Mouse (Mus musculus): ENCODE measurements around the gene Ccdc57. TPM values are rescaled to one million over a fixed set of nuclear protein-coding genes. Genes with fewer than 3 reads are reported as not detected.

Gene Ccdc57
- polyA plus RNA-seq, 1 experiment from 2014 or later: 4.5 TPM

GRCm38 (mm10) chr11:120800061-120800904 lies 132.4 kb downstream of the Ccdc57 start:
- Histone ChIP-seq H3K9me3 (replicated peaks; ENCODE audit: control insufficient read depth, low read length) (no peaks in the 10 kb centered on the region), H3K27ac (replicated peaks; ENCODE audit: low read depth, low read length) (no peak overlapping the region), H3K4me1 (ENCODE audit: control insufficient read depth, insufficient read depth, low read length) (no peaks in the 10 kb centered on the region; the same call in 1 of the 2 replicates), H3K36me3 (replicated peaks; ENCODE audit: control insufficient read depth, insufficient read depth, low read depth, low read length) (no peaks in the 10 kb centered on the region), H3K27me3 (ENCODE audit: control insufficient read depth, insufficient read depth, low read length) (no peaks in the 10 kb centered on the region), H3K4me2 (ENCODE audit: low read depth, low read length) (no peak overlapping the region), H3K9ac (replicated peaks; ENCODE audit: low read length) (peak overlapping the region; percentile 37), H3K4me3 (ENCODE audit: low read depth, low read length) (no peak overlapping the region)
- DNase-seq (ENCODE audit: low spot score): peak; percentile 95
- WGBS: 13% methylated on average over 10 of the region's 10 CpGs
- peak; percentile 50; the same call in 1 of the 2 replicates for ATAC-seq (replicated peaks; ENCODE audit: insufficient number of reproducible peaks, low FRiP score, low TSS enrichment, low read depth)

- Histone ChIP-seq H3K27ac (replicated peaks; ENCODE audit: low read depth, low read length) (no peak overlapping the region), H3K27me3 (ENCODE audit: control insufficient read depth, insufficient read depth, low read length) (no peaks in the 10 kb centered on the region), H3K9ac (replicated peaks; ENCODE audit: low read length) (no peak overlapping the region), H3K4me1 (ENCODE audit: control insufficient read depth, insufficient read depth, low read length) (no peaks in the 10 kb centered on the region; the same call in 1 of the 2 replicates), H3K4me3 (ENCODE audit: low read depth, low read length) (no peak overlapping the region), H3K9me3 (replicated peaks; ENCODE audit: control insufficient read depth, low read length) (no peaks in the 10 kb centered on the region), H3K4me2 (ENCODE audit: low read depth, low read length) (no peak overlapping the region), H3K36me3 (replicated peaks; ENCODE audit: control insufficient read depth, insufficient read depth, low read depth, low read length) (no peaks in the 10 kb centered on the region)
- ATAC-seq (replicated peaks; ENCODE audit: insufficient number of reproducible peaks, low FRiP score, low TSS enrichment, low read depth) (no peak), DNase-seq (ENCODE audit: low spot score) (no peak)
- 63% methylated on average over 5 of the region's 6 CpGs for WGBS
Observed at GRCm38 (mm10) chr11:120799316-120799890, 133.3 kb downstream of the Ccdc57 start.

GRCm38 (mm10) chr11:120798244-120798643 lies 134.4 kb downstream of the Ccdc57 start:
- H3K36me3 ChIP-seq (replicated peaks; ENCODE audit: control insufficient read depth, insufficient read depth, low read depth, low read length): no peaks in the 10 kb centered on the region; the same call in 1 of the 2 replicates
- no peaks in the 10 kb centered on the region; the same call in 1 of the 2 replicates for H3K4me1 ChIP-seq (ENCODE audit: control insufficient read depth, insufficient read depth, low read length)
- no peak overlapping the region for H3K27ac ChIP-seq (replicated peaks; ENCODE audit: low read depth, low read length)
- DNase-seq (ENCODE audit: low spot score) (no peak), ATAC-seq (replicated peaks; ENCODE audit: insufficient number of reproducible peaks, low FRiP score, low TSS enrichment, low read depth) (no peak)
- 89% methylated on average over 3 of the region's 3 CpGs for WGBS
- no peak overlapping the region for H3K4me3 ChIP-seq (ENCODE audit: low read depth, low read length)
- no peaks in the 10 kb centered on the region for H3K27me3 ChIP-seq (ENCODE audit: control insufficient read depth, insufficient read depth, low read length)
- H3K9ac ChIP-seq (replicated peaks; ENCODE audit: low read length): no peak overlapping the region
- no peak overlapping the region for H3K4me2 ChIP-seq (ENCODE audit: low read depth, low read length)
- H3K9me3 ChIP-seq (replicated peaks; ENCODE audit: control insufficient read depth, low read length): no peaks in the 10 kb centered on the region

- H3K27me3 ChIP-seq (ENCODE audit: control insufficient read depth, insufficient read depth, low read length): no peaks in the 10 kb centered on the region
- no peak for DNase-seq (ENCODE audit: low spot score)
- peak; percentile 14; the same call in 1 of the 2 replicates for ATAC-seq (replicated peaks; ENCODE audit: insufficient number of reproducible peaks, low FRiP score, low TSS enrichment, low read depth)
- no peak overlapping the region; the same call in 1 of the 2 replicates for H3K27ac ChIP-seq (replicated peaks; ENCODE audit: low read depth, low read length)
- H3K9me3 ChIP-seq (replicated peaks; ENCODE audit: control insufficient read depth, low read length): no peaks in the 10 kb centered on the region
- peak overlapping the region; percentile 94 for H3K9ac ChIP-seq (replicated peaks; ENCODE audit: low read length)
- H3K4me3 ChIP-seq (ENCODE audit: low read depth, low read length): peak overlapping the region; percentile 99
- peak overlapping the region; percentile 19; the same call in 1 of the 2 replicates for H3K4me2 ChIP-seq (ENCODE audit: low read depth, low read length)
- H3K4me1 ChIP-seq (ENCODE audit: control insufficient read depth, insufficient read depth, low read length): no peaks in the 10 kb centered on the region; the same call in 1 of the 2 replicates
- 35% methylated on average over 8 of the region's 8 CpGs for WGBS
- peaks cover 5% of the 10 kb centered on the region for H3K36me3 ChIP-seq (replicated peaks; ENCODE audit: control insufficient read depth, insufficient read depth, low read depth, low read length)
Observed at GRCm38 (mm10) chr11:120796614-120796946, 136.1 kb downstream of the Ccdc57 start.

- H3K9me3 ChIP-seq (replicated peaks; ENCODE audit: control insufficient read depth, low read length): no peaks in the 10 kb centered on the region
- H3K4me1 ChIP-seq (ENCODE audit: control insufficient read depth, insufficient read depth, low read length): no peaks in the 10 kb centered on the region; the same call in 1 of the 2 replicates
- DNase-seq (ENCODE audit: low spot score) (peak; percentile 96), ATAC-seq (replicated peaks; ENCODE audit: insufficient number of reproducible peaks, low FRiP score, low TSS enrichment, low read depth) (peak; percentile 84)
- peaks cover 5% of the 10 kb centered on the region for H3K36me3 ChIP-seq (replicated peaks; ENCODE audit: control insufficient read depth, insufficient read depth, low read depth, low read length)
- 3% methylated on average over 59 of the region's 59 CpGs for WGBS
- peak within 1 kb of the TSS; percentile 94 for H3K9ac ChIP-seq (replicated peaks; ENCODE audit: low read length)
- H3K27ac ChIP-seq (replicated peaks; ENCODE audit: low read depth, low read length): peak within 1 kb of the TSS; percentile 28; the same call in 1 of the 2 replicates
- peak within 1 kb of the TSS; percentile 99 for H3K4me3 ChIP-seq (ENCODE audit: low read depth, low read length)
- peak within 1 kb of the TSS; percentile 95 for H3K4me2 ChIP-seq (ENCODE audit: low read depth, low read length)
- no peaks in the 10 kb centered on the region for H3K27me3 ChIP-seq (ENCODE audit: control insufficient read depth, insufficient read depth, low read length)
Observed at GRCm38 (mm10) chr11:120795756-120796613, 136.7 kb downstream of the Ccdc57 start, which contains the start of gene Dus1l. TSS of gene Dus1l (minus strand) at chr11:120796403.

- H3K36me3 ChIP-seq (replicated peaks; ENCODE audit: control insufficient read depth, insufficient read depth, low read depth, low read length): peaks cover 18% of the 10 kb centered on the region
- no peaks in the 10 kb centered on the region for H3K27me3 ChIP-seq (ENCODE audit: control insufficient read depth, insufficient read depth, low read length)
- DNase-seq (ENCODE audit: low spot score) (no peak), ATAC-seq (replicated peaks; ENCODE audit: insufficient number of reproducible peaks, low FRiP score, low TSS enrichment, low read depth) (no peak)
- 94% methylated on average over 9 of the region's 9 CpGs for WGBS
- H3K4me3 ChIP-seq (ENCODE audit: low read depth, low read length): no peak overlapping the region
- H3K4me2 ChIP-seq (ENCODE audit: low read depth, low read length): no peak overlapping the region
- H3K9ac ChIP-seq (replicated peaks; ENCODE audit: low read length): no peak overlapping the region
- H3K27ac ChIP-seq (replicated peaks; ENCODE audit: low read depth, low read length): no peak overlapping the region
- H3K9me3 ChIP-seq (replicated peaks; ENCODE audit: control insufficient read depth, low read length): no peaks in the 10 kb centered on the region
- no peaks in the 10 kb centered on the region for H3K4me1 ChIP-seq (ENCODE audit: control insufficient read depth, insufficient read depth, low read length)
Observed at GRCm38 (mm10) chr11:120792652-120793051, 140.0 kb downstream of the Ccdc57 start.

- no peaks in the 10 kb centered on the region for H3K9me3 ChIP-seq (replicated peaks; ENCODE audit: control insufficient read depth, low read length)
- no peak overlapping the region for H3K4me2 ChIP-seq (ENCODE audit: low read depth, low read length)
- H3K27me3 ChIP-seq (ENCODE audit: control insufficient read depth, insufficient read depth, low read length): no peaks in the 10 kb centered on the region
- DNase-seq (ENCODE audit: low spot score) (no peak), ATAC-seq (replicated peaks; ENCODE audit: insufficient number of reproducible peaks, low FRiP score, low TSS enrichment, low read depth) (no peak)
- H3K27ac ChIP-seq (replicated peaks; ENCODE audit: low read depth, low read length): no peak overlapping the region
- no peak overlapping the region for H3K9ac ChIP-seq (replicated peaks; ENCODE audit: low read length)
- H3K4me3 ChIP-seq (ENCODE audit: low read depth, low read length): no peak overlapping the region
- peaks cover 6% of the 10 kb centered on the region; the same call in 1 of the 2 replicates for H3K4me1 ChIP-seq (ENCODE audit: control insufficient read depth, insufficient read depth, low read length)
- H3K36me3 ChIP-seq (replicated peaks; ENCODE audit: control insufficient read depth, insufficient read depth, low read depth, low read length): peaks cover 20% of the 10 kb centered on the region
- WGBS: 83% methylated on average over 3 of the region's 3 CpGs
Observed at GRCm38 (mm10) chr11:120789810-120790209, 142.9 kb downstream of the Ccdc57 start.
